Mouse (Mus musculus): ENCODE measurements at regions not wholly inside any gene's neighbourhood (a gene's known extent, or its start where the extent isn't known, plus 50 kb on each side); places are given as distances from the start of the nearest gene placed in this dataset.

- 83% methylated on average over 5 of the region's 5 CpGs for WGBS
- no peaks in the 10 kb centered on the region for H3K4me1 ChIP-seq (ENCODE audit: control insufficient read depth, insufficient read depth, low read length)
- H3K9me3 ChIP-seq (ENCODE audit: control insufficient read depth, low read length) = no peaks in the 10 kb centered on the region
- no peak overlapping the region for H3K27ac ChIP-seq (ENCODE audit: low read depth, low read length)
- no peak overlapping the region for H3K9ac ChIP-seq (ENCODE audit: low read length)
- H3K36me3 ChIP-seq (ENCODE audit: control insufficient read depth, insufficient read depth, low read length) = no peaks in the 10 kb centered on the region
- H3K27me3 ChIP-seq (ENCODE audit: control insufficient read depth, insufficient read depth, low read length) = no peaks in the 10 kb centered on the region
- H3K4me2 ChIP-seq = no peak overlapping the region
- no peak for ATAC-seq (ENCODE audit: low FRiP score)
- no peak overlapping the region for H3K4me3 ChIP-seq (ENCODE audit: low read depth, low read length)
- no peak for DNase-seq (ENCODE audit: low spot score, missing footprints)
These were observed 124.2 kb upstream of the Tent5a start for GRCm38 (mm10) chr9:85451349-85451748.

GRCm38 (mm10) chr9:85450877-85451276, 123.7 kb upstream of the Tent5a start:
- no peaks in the 10 kb centered on the region for H3K27me3 ChIP-seq (ENCODE audit: control insufficient read depth, insufficient read depth, low read length)
- H3K9ac ChIP-seq (ENCODE audit: low read length) = no peak overlapping the region
- ATAC-seq (ENCODE audit: low FRiP score) (no peak), DNase-seq (ENCODE audit: low spot score, missing footprints) (no peak)
- H3K4me1 ChIP-seq (ENCODE audit: control insufficient read depth, insufficient read depth, low read length) = no peaks in the 10 kb centered on the region
- no peaks in the 10 kb centered on the region for H3K36me3 ChIP-seq (ENCODE audit: control insufficient read depth, insufficient read depth, low read length)
- no peak overlapping the region for H3K4me2 ChIP-seq
- no peak overlapping the region for H3K27ac ChIP-seq (ENCODE audit: low read depth, low read length)
- H3K4me3 ChIP-seq (ENCODE audit: low read depth, low read length) = no peak overlapping the region
- H3K9me3 ChIP-seq (ENCODE audit: control insufficient read depth, low read length) = no peaks in the 10 kb centered on the region

GRCm38 (mm10) chr9:85449493-85449892, 122.3 kb upstream of the Tent5a start:
- Histone ChIP-seq H3K27me3 (ENCODE audit: control insufficient read depth, insufficient read depth, low read length) (no peaks in the 10 kb centered on the region), H3K4me3 (ENCODE audit: low read depth, low read length) (no peak overlapping the region), H3K9me3 (ENCODE audit: control insufficient read depth, low read length) (no peaks in the 10 kb centered on the region), H3K27ac (ENCODE audit: low read depth, low read length) (no peak overlapping the region), H3K4me2 (no peak overlapping the region), H3K36me3 (ENCODE audit: control insufficient read depth, insufficient read depth, low read length) (no peaks in the 10 kb centered on the region), H3K9ac (ENCODE audit: low read length) (no peak overlapping the region), H3K4me1 (ENCODE audit: control insufficient read depth, insufficient read depth, low read length) (no peaks in the 10 kb centered on the region)
- DNase-seq (ENCODE audit: low spot score, missing footprints) (no peak), ATAC-seq (ENCODE audit: low FRiP score) (no peak)
- 84% methylated on average over 2 of the region's 2 CpGs for WGBS

- Histone ChIP-seq H3K4me1 (ENCODE audit: control insufficient read depth, insufficient read depth, low read length) (no peaks in the 10 kb centered on the region), H3K27me3 (ENCODE audit: control insufficient read depth, insufficient read depth, low read length) (no peaks in the 10 kb centered on the region), H3K4me2 (no peak overlapping the region), H3K9me3 (ENCODE audit: control insufficient read depth, low read length) (no peaks in the 10 kb centered on the region), H3K4me3 (ENCODE audit: low read depth, low read length) (no peak overlapping the region), H3K9ac (ENCODE audit: low read length) (no peak overlapping the region), H3K36me3 (ENCODE audit: control insufficient read depth, insufficient read depth, low read length) (no peaks in the 10 kb centered on the region), H3K27ac (ENCODE audit: low read depth, low read length) (no peak overlapping the region)
- ATAC-seq (ENCODE audit: low FRiP score) (peak; percentile 44), DNase-seq (ENCODE audit: low spot score, missing footprints) (no peak)
- WGBS = 70% methylated on average over 4 of the region's 4 CpGs
These were observed 115.8 kb upstream of the Tent5a start for GRCm38 (mm10) chr9:85442761-85443505.

GRCm38 (mm10) chr9:85439664-85440063, 112.5 kb upstream of the Tent5a start:
- DNase-seq (ENCODE audit: low spot score, missing footprints) = no peak

GRCm38 (mm10) chr9:85432220-85432619, 105.1 kb upstream of the Tent5a start:
- no peak for ATAC-seq (ENCODE audit: low FRiP score)
- 89% methylated on average over 2 of the region's 2 CpGs for WGBS
- H3K4me2 ChIP-seq = no peak overlapping the region
- H3K27ac ChIP-seq (ENCODE audit: low read depth, low read length) = no peak overlapping the region
- H3K36me3 ChIP-seq (ENCODE audit: control insufficient read depth, insufficient read depth, low read length) = no peaks in the 10 kb centered on the region
- DNase-seq (ENCODE audit: low spot score, missing footprints) = no peak
- no peak overlapping the region for H3K4me3 ChIP-seq (ENCODE audit: low read depth, low read length)
- no peaks in the 10 kb centered on the region for H3K27me3 ChIP-seq (ENCODE audit: control insufficient read depth, insufficient read depth, low read length)
- H3K9me3 ChIP-seq (ENCODE audit: control insufficient read depth, low read length) = no peaks in the 10 kb centered on the region
- H3K9ac ChIP-seq (ENCODE audit: low read length) = no peak overlapping the region
- no peaks in the 10 kb centered on the region for H3K4me1 ChIP-seq (ENCODE audit: control insufficient read depth, insufficient read depth, low read length)

More at GRCm38 (mm10) chr9:85439664-85440063, 112.5 kb upstream of the Tent5a start:
- no peaks in the 10 kb centered on the region for H3K36me3 ChIP-seq (ENCODE audit: control insufficient read depth, insufficient read depth, low read length)
- 0 out of 2 replicates have a peak, but pooled peaks have one; percentile 48 for ATAC-seq (ENCODE audit: low FRiP score)
- WGBS = 48% methylated on average over 1 of the region's 1 CpGs
- H3K4me3 ChIP-seq (ENCODE audit: low read depth, low read length) = no peak overlapping the region
- no peaks in the 10 kb centered on the region for H3K27me3 ChIP-seq (ENCODE audit: control insufficient read depth, insufficient read depth, low read length)
- H3K27ac ChIP-seq (ENCODE audit: low read depth, low read length) = no peak overlapping the region
- no peaks in the 10 kb centered on the region for H3K9me3 ChIP-seq (ENCODE audit: control insufficient read depth, low read length)
- no peaks in the 10 kb centered on the region for H3K4me1 ChIP-seq (ENCODE audit: control insufficient read depth, insufficient read depth, low read length)
- no peak overlapping the region for H3K9ac ChIP-seq (ENCODE audit: low read length)
- H3K4me2 ChIP-seq = no peak overlapping the region

GRCm38 (mm10) chr9:85426809-85427208, 99.7 kb upstream of the Tent5a start:
- Histone ChIP-seq H3K27ac (ENCODE audit: low read depth, low read length) (no peak overlapping the region), H3K4me2 (no peak overlapping the region), H3K27me3 (ENCODE audit: control insufficient read depth, insufficient read depth, low read length) (no peaks in the 10 kb centered on the region), H3K9ac (ENCODE audit: low read length) (no peak overlapping the region), H3K36me3 (ENCODE audit: control insufficient read depth, insufficient read depth, low read length) (no peaks in the 10 kb centered on the region), H3K4me1 (ENCODE audit: control insufficient read depth, insufficient read depth, low read length) (no peaks in the 10 kb centered on the region), H3K4me3 (ENCODE audit: low read depth, low read length) (no peak overlapping the region), H3K9me3 (ENCODE audit: control insufficient read depth, low read length) (no peaks in the 10 kb centered on the region)
- WGBS = 82% methylated on average over 4 of the region's 4 CpGs
- no peak for ATAC-seq (ENCODE audit: low FRiP score)
- no peak for DNase-seq (ENCODE audit: low spot score, missing footprints)

- WGBS = 88% methylated on average over 2 of the region's 2 CpGs
- H3K9ac ChIP-seq (ENCODE audit: low read length) = no peak overlapping the region
These were observed 96.8 kb upstream of the Tent5a start for GRCm38 (mm10) chr9:85423908-85424307.

GRCm38 (mm10) chr9:85414391-85414790, 87.2 kb upstream of the Tent5a start:
- Histone ChIP-seq H3K27ac (ENCODE audit: low read depth, low read length) (no peak overlapping the region), H3K36me3 (ENCODE audit: control insufficient read depth, insufficient read depth, low read length) (no peaks in the 10 kb centered on the region), H3K4me2 (no peak overlapping the region), H3K4me3 (ENCODE audit: low read depth, low read length) (no peak overlapping the region), H3K4me1 (ENCODE audit: control insufficient read depth, insufficient read depth, low read length) (no peaks in the 10 kb centered on the region), H3K27me3 (ENCODE audit: control insufficient read depth, insufficient read depth, low read length) (no peaks in the 10 kb centered on the region), H3K9ac (ENCODE audit: low read length) (no peak overlapping the region), H3K9me3 (ENCODE audit: control insufficient read depth, low read length) (no peaks in the 10 kb centered on the region)
- DNase-seq (ENCODE audit: low spot score, missing footprints) (no peak), ATAC-seq (ENCODE audit: low FRiP score) (no peak)
- 87% methylated on average over 1 of the region's 1 CpGs for WGBS

More at GRCm38 (mm10) chr9:85423908-85424307, 96.8 kb upstream of the Tent5a start:
- Histone ChIP-seq H3K36me3 (ENCODE audit: control insufficient read depth, insufficient read depth, low read length) (no peaks in the 10 kb centered on the region), H3K27me3 (ENCODE audit: control insufficient read depth, insufficient read depth, low read length) (no peaks in the 10 kb centered on the region), H3K4me2 (no peak overlapping the region), H3K9me3 (ENCODE audit: control insufficient read depth, low read length) (no peaks in the 10 kb centered on the region), H3K4me3 (ENCODE audit: low read depth, low read length) (no peak overlapping the region), H3K27ac (ENCODE audit: low read depth, low read length) (no peak overlapping the region), H3K4me1 (ENCODE audit: control insufficient read depth, insufficient read depth, low read length) (no peaks in the 10 kb centered on the region)
- DNase-seq (ENCODE audit: low spot score, missing footprints) = no peak
- no peak for ATAC-seq (ENCODE audit: low FRiP score)
